Mouse (Mus musculus) myocyte (in vitro differentiated cells): ENCODE measurements around the gene Cpne5.

Source experiments
- E2F4 ChIP-seq: IDR thresholded peaks from one replicate; pipeline ENCODE4 v1.6.1; 2011; ENCODE audit warnings: mild to moderate bottlenecking, control low read depth, moderate library complexity; ENCODE audit not compliant: insufficient read depth
- MAX ChIP-seq: IDR thresholded peaks from one replicate; pipeline ENCODE4 v1.6.1; 2011; ENCODE audit warnings: low read depth, mild to moderate bottlenecking, control low read depth
- MYOD1 ChIP-seq, 3 experiments: IDR thresholded peaks; one replicate each; pipeline ENCODE4 v1.6.1; 2011; ENCODE audit warnings: control low read depth in 2 of 3, low read depth in 2 of 3, mild to moderate bottlenecking in 2 of 3, moderate library complexity in 1 of 3; ENCODE audit not compliant: insufficient read length in 2 of 3, control insufficient read depth in 1 of 3
- POLR2A ChIP-seq: IDR thresholded peaks from one replicate; pipeline ENCODE4 v1.6.1; 2011; ENCODE audit warnings: low read depth, mild to moderate bottlenecking, control low read depth, moderate library complexity; ENCODE audit not compliant: insufficient read length
- POLR2AphosphoS2 ChIP-seq: IDR thresholded peaks from one replicate; pipeline ENCODE4 v1.6.1; 2011; ENCODE audit warnings: low read depth, control low read depth; ENCODE audit not compliant: insufficient read length
- TCF12 ChIP-seq: IDR thresholded peaks from one replicate; pipeline ENCODE4 v1.6.1; 2011; ENCODE audit warnings: mild to moderate bottlenecking, control low read depth; ENCODE audit not compliant: poor library complexity, insufficient read depth, severe bottlenecking
- TCF3 ChIP-seq: IDR thresholded peaks from one replicate; pipeline ENCODE4 v1.6.1; 2011; ENCODE audit warnings: low read depth, control low read depth; ENCODE audit not compliant: insufficient read length
- USF1 ChIP-seq: IDR thresholded peaks from one replicate; pipeline ENCODE4 v1.6.1; 2011; ENCODE audit warnings: low read depth, mild to moderate bottlenecking, control low read depth, moderate library complexity

DNA sequence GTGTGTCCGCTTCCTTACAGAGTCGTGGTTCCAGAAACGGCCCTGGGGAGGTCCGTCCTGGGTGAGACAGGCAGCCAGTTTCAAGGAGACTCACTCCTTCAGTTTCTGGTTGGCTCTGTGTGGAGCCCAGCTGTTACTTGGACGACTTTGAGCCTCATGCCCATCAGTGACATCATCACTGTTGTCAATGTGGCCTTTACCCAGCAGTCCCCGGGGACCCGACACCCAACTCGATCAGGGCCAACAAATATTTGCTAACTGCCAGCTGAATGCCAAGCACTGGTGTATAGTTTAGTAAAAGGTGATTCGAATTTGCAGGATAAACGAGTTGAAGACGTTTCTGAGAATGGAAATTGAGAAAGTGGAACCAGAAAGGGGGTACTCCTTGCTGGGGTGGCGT, 121.9 kb downstream of the Cpne5 start:
- TF ChIP-seq POLR2A, result no peak
- no peak for TF ChIP-seq USF1
- no peak for TF ChIP-seq TCF12
- no peak for TF ChIP-seq E2F4
- no peak for TF ChIP-seq MAX
- TF ChIP-seq POLR2AphosphoS2, result no peak
- peak in 1 of 3 experiments; percentile 48 for TF ChIP-seq MYOD1 (IDR thresholded peaks at IDR 0.05; ENCODE audit: control insufficient read depth in 1 of 3, insufficient read length in 2 of 3, low read depth in 2 of 3)
- no peak for TF ChIP-seq TCF3
